Mouse (Mus musculus) liver, embryonic 11.5 days (tissue): ENCODE data around the gene Slc26a9. TPM values are rescaled to one million over a fixed set of nuclear protein-coding genes. Genes with fewer than 3 reads are reported as not detected.

Source experiments
- ATAC-seq: fragments of 200-750 bp; cut with Nextera tagmentation; replicated peaks from 2 replicates; pipeline ENCODE4 v1.8.0; 2017; ENCODE audit warnings: moderate number of reproducible peaks, mild to moderate bottlenecking, moderate TSS enrichment, moderate library complexity; ENCODE audit not compliant: low FRiP score
- DNase-seq: peaks from one replicate; pipeline ENCODE4 v3.0.0-alpha.2; 2017; ENCODE audit warnings: low spot score
- H3K27ac ChIP-seq: fragments of 300-500 bp; sonication (generic); 2 replicates; pipeline ENCODE4 v1.5.1; 2014; ENCODE audit warnings: mild to moderate bottlenecking, low read depth, low read length, control low read depth
- H3K27me3 ChIP-seq: fragments of 300-500 bp; sonication (generic); replicated peaks from 2 replicates; pipeline ENCODE4 v1.6.1; 2014; ENCODE audit warnings: low read length, mixed read lengths; ENCODE audit not compliant: control insufficient read depth, insufficient read depth
- H3K36me3 ChIP-seq: fragments of 300-500 bp; sonication (generic); 2 replicates; pipeline ENCODE4 v1.6.1; 2014; ENCODE audit warnings: mild to moderate bottlenecking, low read length, moderate library complexity, mixed read lengths; ENCODE audit not compliant: control insufficient read depth, insufficient read depth
- H3K4me1 ChIP-seq: fragments of 300-500 bp; sonication (generic); replicated peaks from 2 replicates; pipeline ENCODE4 v1.6.1; 2014; ENCODE audit warnings: low read length, mixed read lengths; ENCODE audit not compliant: control insufficient read depth, insufficient read depth
- H3K4me2 ChIP-seq: fragments of 300-500 bp; sonication (generic); 2 replicates; pipeline ENCODE4 v1.6.1; 2014; ENCODE audit warnings: mild to moderate bottlenecking, control low read depth, moderate library complexity
- H3K4me3 ChIP-seq: fragments of 300-500 bp; sonication (generic); 2 replicates; pipeline ENCODE4 v1.5.1; 2014; ENCODE audit warnings: low read depth, low read length, control low read depth
- H3K9ac ChIP-seq: fragments of 300-500 bp; sonication (generic); 2 replicates; pipeline ENCODE4 v1.6.1; 2014; ENCODE audit warnings: low read depth, low read length, control low read depth
- H3K9me3 ChIP-seq: fragments of 300-500 bp; sonication (generic); 2 replicates; pipeline ENCODE4 v1.6.1; 2016; ENCODE audit warnings: low read length, inconsistent platforms, mixed read lengths; ENCODE audit not compliant: control insufficient read depth
- WGBS: fragments of 180-500 bp; shearing (Covaris S2); extraction: QIAGEN DNeasy Blood & Tissue Kit; methylation state at CpG from one replicate; pipeline ENCODE4 v1.1.7; 2014; 5-methylcytosine and 5-hydroxymethylcytosine counted together
- polyA plus RNA-seq: library from polyadenylated mRNA; unstranded; fragments of >200 nt; fragmentation: Nextera tagmentation; extraction: Ambion mirVana; gene quantifications from 2 replicates; pipeline ENCODE4 v1.2.1, GENCODE M21; 2014

Gene Slc26a9
- polyA plus RNA-seq, result not detected in 2 replicates

DNA sequence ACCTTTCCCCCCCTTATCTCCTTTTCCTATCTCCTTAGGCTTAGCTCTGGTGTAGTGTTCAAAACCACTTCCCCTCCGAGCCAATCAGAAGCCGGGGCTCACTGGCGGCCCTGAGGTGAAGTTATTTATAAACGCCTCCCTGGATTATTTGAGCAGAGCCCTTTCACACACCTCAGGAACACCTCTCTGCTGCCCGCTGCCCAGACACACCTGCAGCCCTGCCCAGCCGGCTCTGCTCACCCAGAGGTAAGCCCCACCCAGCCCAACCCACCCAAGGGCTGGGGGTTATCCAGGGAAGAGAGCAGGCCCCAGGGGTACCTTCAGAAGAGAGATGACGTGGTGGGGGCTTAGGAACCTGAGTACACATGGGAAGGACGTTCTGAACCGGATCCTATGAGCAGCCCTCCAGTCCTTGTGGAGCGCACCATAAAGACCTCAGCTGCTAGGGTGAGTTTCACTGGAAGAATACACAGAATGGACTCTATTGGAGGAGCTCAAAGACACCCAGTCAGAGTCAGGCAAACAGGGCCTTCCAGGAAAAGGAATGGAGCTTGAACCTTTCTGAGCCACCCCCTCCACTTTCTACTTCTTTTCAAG lies at the start of gene Slc26a9:
Gene Slc26a9 (plus strand): TSS at position 155 of the 597 bp plus-strand sequence.
- ATAC-seq (no peak), DNase-seq (no peak)
- Histone ChIP-seq H3K9me3 (no peaks in the 10 kb centered on the region), H3K4me3 (no peak within 1 kb of the TSS), H3K27me3 (no peaks in the 10 kb centered on the region), H3K36me3 (no peaks in the 10 kb centered on the region), H3K27ac (no peak within 1 kb of the TSS), H3K4me1 (no peaks in the 10 kb centered on the region), H3K4me2 (no peak within 1 kb of the TSS), H3K9ac (no peak within 1 kb of the TSS)
- 39% methylated on average over 10 of the region's 10 CpGs for WGBS

DNA sequence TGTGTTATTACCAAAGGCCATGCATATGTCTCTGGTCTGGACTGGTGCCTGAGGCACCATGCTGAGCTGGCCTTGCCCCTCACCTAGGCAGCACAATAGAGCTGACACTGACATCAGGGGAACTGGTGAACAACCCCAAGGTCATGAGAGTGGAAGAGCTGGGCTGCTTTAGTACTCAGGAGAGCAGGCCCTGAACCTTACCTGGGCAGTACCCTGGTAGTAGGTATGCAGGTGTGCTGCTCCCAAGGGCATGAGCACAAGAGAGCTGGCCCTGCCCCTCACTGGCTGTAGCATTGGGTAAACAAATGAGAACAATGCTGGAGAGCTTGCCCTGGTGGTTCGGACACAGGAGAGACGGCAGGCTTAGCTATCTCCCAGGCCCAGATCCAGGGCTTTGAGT lies 48.5 kb upstream of the Slc26a9 start:
- no peak for DNase-seq
- 60% methylated on average over 2 of the region's 2 CpGs for WGBS
- Histone ChIP-seq H3K4me3 (no peak overlapping the region), H3K27me3 (no peaks in the 10 kb centered on the region), H3K9me3 (no peaks in the 10 kb centered on the region), H3K27ac (no peak overlapping the region), H3K36me3 (no peaks in the 10 kb centered on the region), H3K4me2 (no peak overlapping the region), H3K4me1 (no peaks in the 10 kb centered on the region), H3K9ac (no peak overlapping the region)
- ATAC-seq, result no peak

DNA sequence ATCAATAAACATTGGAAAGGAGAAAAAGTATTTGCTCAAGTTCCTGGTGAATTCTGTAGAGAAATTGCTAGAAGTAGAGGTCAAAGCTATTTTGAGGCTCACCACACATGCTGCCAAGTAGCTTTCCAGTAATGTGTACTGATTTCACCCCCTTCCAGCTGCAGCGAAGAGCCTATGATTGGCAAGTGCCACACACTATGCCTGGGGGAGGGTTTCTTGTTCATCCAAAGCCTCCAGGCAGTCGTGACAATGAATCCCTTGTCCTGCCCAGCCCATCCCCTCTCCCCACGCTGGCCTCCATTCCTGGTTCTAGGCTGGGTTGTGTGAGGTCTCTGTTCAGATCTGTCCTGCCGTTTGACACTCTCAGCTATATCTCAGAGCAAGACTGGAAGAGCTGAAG lies 47.5 kb upstream of the Slc26a9 start:
- Histone ChIP-seq H3K4me3 (no peak overlapping the region), H3K27me3 (no peaks in the 10 kb centered on the region), H3K4me2 (no peak overlapping the region), H3K4me1 (no peaks in the 10 kb centered on the region), H3K36me3 (no peaks in the 10 kb centered on the region), H3K9ac (no peak overlapping the region), H3K9me3 (no peaks in the 10 kb centered on the region), H3K27ac (no peak overlapping the region)
- DNase-seq (no peak), ATAC-seq (no peak)
- WGBS, result 68% methylated on average over 4 of the region's 4 CpGs

DNA sequence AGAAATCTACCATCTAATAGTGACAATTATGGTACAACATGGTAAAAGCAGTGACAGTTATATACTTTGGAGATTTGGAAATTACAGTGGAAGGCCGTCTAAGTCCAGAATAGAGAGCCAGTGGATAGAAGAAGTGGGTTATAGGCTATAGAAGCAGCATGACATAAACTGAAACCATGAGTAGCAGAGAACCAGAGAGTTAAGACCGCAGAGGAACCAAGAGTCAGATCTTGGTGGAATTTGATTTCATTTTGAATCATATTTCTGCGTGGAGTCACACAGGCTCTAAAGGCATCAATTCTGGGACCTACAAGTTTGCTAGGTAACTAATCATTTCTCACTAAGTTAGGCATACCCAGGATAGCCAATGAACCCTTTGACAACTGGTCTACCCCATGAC lies 45.1 kb upstream of the Slc26a9 start:
- Histone ChIP-seq H3K4me2 (no peak overlapping the region), H3K9me3 (no peaks in the 10 kb centered on the region), H3K4me1 (no peaks in the 10 kb centered on the region), H3K27ac (no peak overlapping the region), H3K9ac (no peak overlapping the region), H3K27me3 (no peaks in the 10 kb centered on the region), H3K36me3 (no peaks in the 10 kb centered on the region), H3K4me3 (no peak overlapping the region)
- ATAC-seq (no peak), DNase-seq (no peak)
- 87% methylated on average over 3 of the region's 3 CpGs for WGBS

DNA sequence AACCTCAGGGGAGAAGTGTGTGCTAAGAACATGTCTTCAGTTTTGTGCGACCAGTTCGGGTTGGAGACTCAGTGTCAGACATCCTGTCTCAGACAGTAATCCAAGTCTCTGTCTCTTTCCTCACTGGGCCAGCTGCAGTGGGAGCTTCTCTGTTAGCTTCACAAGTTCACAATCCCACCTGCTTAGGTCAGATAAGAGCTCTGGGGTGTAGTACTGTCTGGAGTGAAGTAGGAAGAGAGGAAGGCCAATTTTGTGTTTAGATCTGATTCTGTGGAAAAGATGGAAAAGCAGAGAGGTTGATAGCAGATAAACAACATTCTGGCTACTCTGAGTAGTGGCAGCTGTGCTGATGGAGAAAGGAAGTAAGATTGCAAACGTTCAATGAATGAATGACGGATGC lies 44.2 kb upstream of the Slc26a9 start:
- Histone ChIP-seq H3K27ac (no peak overlapping the region), H3K27me3 (no peaks in the 10 kb centered on the region), H3K36me3 (no peaks in the 10 kb centered on the region), H3K4me3 (no peak overlapping the region), H3K9ac (no peak overlapping the region), H3K4me1 (no peaks in the 10 kb centered on the region), H3K9me3 (no peaks in the 10 kb centered on the region), H3K4me2 (no peak overlapping the region)
- DNase-seq, result no peak
- ATAC-seq, result no peak
- WGBS, result 42% methylated on average over 4 of the region's 4 CpGs

DNA sequence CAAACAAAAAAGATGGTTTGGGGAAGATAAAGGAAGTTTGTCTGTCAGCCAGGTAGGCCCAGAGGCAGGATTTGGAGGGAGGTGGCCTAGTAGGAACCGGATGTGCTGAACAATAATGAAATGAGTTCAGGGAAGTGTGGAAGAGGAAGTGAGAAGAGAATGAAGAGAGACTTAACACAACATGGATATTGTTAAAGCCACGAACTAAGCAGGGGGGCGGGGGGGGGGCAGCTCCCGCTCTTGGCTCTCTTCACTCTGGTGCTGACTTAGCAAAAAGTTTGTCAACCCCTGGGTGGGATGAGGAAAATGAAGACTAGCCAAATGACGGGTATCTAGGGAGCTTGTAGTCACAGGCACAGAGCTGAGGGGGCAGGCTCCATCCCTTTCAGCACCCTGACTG lies 43.4 kb upstream of the Slc26a9 start:
- H3K9ac ChIP-seq, result no peak overlapping the region
- no peak overlapping the region for H3K4me2 ChIP-seq
- no peaks in the 10 kb centered on the region for H3K9me3 ChIP-seq
- no peaks in the 10 kb centered on the region for H3K36me3 ChIP-seq
- no peaks in the 10 kb centered on the region for H3K4me1 ChIP-seq
- WGBS, result 60% methylated on average over 5 of the region's 5 CpGs
- DNase-seq (no peak), ATAC-seq (no peak)
- no peaks in the 10 kb centered on the region for H3K27me3 ChIP-seq
- H3K4me3 ChIP-seq, result no peak overlapping the region
- H3K27ac ChIP-seq, result no peak overlapping the region

DNA sequence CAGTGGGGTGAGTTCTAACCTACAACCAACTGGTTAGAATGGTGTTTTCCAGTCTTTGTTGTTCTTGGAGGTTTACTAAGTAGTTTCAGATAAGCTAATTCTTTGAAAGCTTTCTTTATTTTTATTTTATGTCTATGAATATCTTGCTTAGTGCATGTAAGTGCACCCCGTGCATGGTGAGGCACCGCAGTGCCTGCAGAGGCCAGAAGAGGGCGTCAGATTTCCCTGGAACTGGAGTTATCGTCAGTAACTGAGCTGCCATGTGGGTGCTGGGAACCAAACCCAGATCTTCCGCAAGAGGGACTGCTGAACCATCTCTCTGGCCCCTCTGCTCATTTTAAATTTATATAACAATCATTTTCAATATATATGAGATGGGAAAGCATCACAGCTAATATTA lies 42.4 kb upstream of the Slc26a9 start:
- Histone ChIP-seq H3K4me3 (no peak overlapping the region), H3K27me3 (no peaks in the 10 kb centered on the region), H3K36me3 (no peaks in the 10 kb centered on the region), H3K4me2 (no peak overlapping the region), H3K4me1 (no peaks in the 10 kb centered on the region), H3K9me3 (no peaks in the 10 kb centered on the region), H3K9ac (no peak overlapping the region), H3K27ac (no peak overlapping the region)
- WGBS, result 79% methylated on average over 5 of the region's 5 CpGs
- DNase-seq (no peak), ATAC-seq (no peak)

DNA sequence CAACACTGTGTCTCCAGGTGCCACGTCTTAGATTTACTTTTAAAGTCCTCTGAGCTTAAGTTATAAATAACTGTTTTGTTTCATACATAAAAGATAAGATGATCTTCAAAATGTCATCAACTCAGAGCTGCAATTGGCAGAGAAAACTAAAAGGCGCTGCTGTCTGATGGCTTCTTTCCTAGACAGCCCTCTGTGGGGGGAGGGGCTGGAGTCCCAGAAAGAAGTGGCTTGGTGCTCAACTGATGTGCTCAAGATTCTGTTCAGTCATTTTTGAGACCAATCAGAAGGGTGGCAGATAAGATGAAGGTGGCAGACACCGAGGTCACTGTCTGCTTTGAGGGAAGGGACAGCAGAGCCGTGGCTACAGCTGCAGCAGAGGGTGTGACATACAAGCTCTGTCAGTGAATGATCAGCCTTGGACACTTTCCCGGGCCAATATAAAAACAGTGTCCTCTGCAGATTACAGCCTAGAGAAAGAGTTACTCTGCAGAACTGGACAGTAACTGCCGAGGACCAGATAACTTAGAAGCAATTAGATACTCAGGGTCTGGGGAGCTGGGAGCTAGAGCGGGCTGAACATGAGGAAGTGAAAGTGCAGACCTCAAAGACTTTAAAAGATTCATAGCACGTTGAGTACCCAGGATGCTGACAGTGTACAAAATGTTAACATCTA lies 41.6 kb upstream of the Slc26a9 start:
- Histone ChIP-seq H3K36me3 (no peaks in the 10 kb centered on the region), H3K27me3 (no peaks in the 10 kb centered on the region), H3K4me1 (no peaks in the 10 kb centered on the region), H3K27ac (no peak overlapping the region), H3K4me2 (no peak overlapping the region), H3K4me3 (no peak overlapping the region), H3K9me3 (no peaks in the 10 kb centered on the region), H3K9ac (no peak overlapping the region)
- DNase-seq (no peak), ATAC-seq (no peak)
- 54% methylated on average over 8 of the region's 8 CpGs for WGBS

DNA sequence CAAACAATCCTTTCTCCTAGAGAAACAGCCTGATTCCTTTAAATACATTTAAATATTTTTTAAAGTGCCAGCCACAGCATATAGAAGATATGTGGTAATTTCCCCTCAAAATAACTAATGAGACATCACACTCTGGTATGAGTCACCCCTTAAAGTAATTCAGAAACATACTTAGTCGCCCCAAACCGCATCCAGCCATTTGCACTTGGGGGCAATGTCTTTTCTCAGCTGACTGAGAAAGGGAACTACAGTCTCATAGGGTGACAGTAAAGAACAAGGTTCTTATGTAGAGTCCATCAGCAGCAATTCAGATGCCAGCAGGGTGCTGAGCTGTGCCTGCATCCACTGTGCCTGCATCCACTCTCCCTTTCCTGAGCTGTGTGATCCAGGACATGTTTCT lies 40.3 kb upstream of the Slc26a9 start:
- WGBS, result 82% methylated on average over 2 of the region's 2 CpGs
- ATAC-seq (no peak), DNase-seq (no peak)
- Histone ChIP-seq H3K9me3 (no peaks in the 10 kb centered on the region), H3K27ac (no peak overlapping the region), H3K36me3 (no peaks in the 10 kb centered on the region), H3K9ac (no peak overlapping the region), H3K4me2 (no peak overlapping the region), H3K4me1 (no peaks in the 10 kb centered on the region), H3K4me3 (no peak overlapping the region), H3K27me3 (no peaks in the 10 kb centered on the region)
